Comparison of ENCODE assay signal across 10 mouse cellular contexts in genomic region chr10:22813317-22813960, GRCm38 (mm10). TPM values are rescaled to one million over a fixed set of nuclear protein-coding genes. Genes with fewer than 3 reads are reported as not detected.
A peak's percentile ranks its signal among the peaks of the same experiment; 100 is the strongest.
DNase-seq lines count a peak whose midpoint lies in the region; ATAC-seq lines count a peak whose summit lies in the region.
"Had no signal": no experiment of that assay in that cellular context is flagged by ENCODE, and none has a peak within 500 bp of the region (broad histone marks: within the 10 kb centered on the region; RNA-seq: fewer than 3 reads in every experiment).

No protein-coding gene starts in this region.

- peak; percentile 72 for DNase-seq in embryo, embryonic 10 days (ENCODE audit: low spot score)
- DNase-seq in intestine, embryonic 14.5 days (ENCODE audit: low spot score) = peak; percentile 80
- DNase-seq in layer of hippocampus, adult 8-10 months (ENCODE audit: low spot score in 2 of 2) = no peak
- no peak for DNase-seq in frontal cortex, postnatal 36 days (ENCODE audit: low spot score in 2 of 2)
- DNase-seq: cerebellum, postnatal 14 days had no signal

- H3K27me3 ChIP-seq in hindbrain, embryonic 12.5 days = peaks cover 86% of the 10 kb centered on the region
- H3K27me3 ChIP-seq in hindbrain, embryonic 16.5 days (replicated peaks; ENCODE audit: control insufficient read depth, insufficient read depth, low read length) = peaks cover 52% of the 10 kb centered on the region
- peaks cover 19% of the 10 kb centered on the region; the same call in 1 of the 2 replicates for H3K27me3 ChIP-seq in intestine, embryonic 14.5 days (replicated peaks; ENCODE audit: control insufficient read depth, insufficient read depth, low read length)
- peaks cover 89% of the 10 kb centered on the region for H3K27me3 ChIP-seq in midbrain, embryonic 13.5 days

- no peaks in the 10 kb centered on the region for H3K36me3 ChIP-seq in hindbrain, embryonic 12.5 days
- no peaks in the 10 kb centered on the region for H3K36me3 ChIP-seq in hindbrain, embryonic 16.5 days (ENCODE audit: control insufficient read depth, insufficient read depth, low read length)
- 0 out of 2 replicates have a peak, but pooled peaks cover 6% of the 10 kb centered on the region for H3K36me3 ChIP-seq in intestine, embryonic 14.5 days (ENCODE audit: control insufficient read depth, insufficient read depth, low read length)
- H3K36me3 ChIP-seq in midbrain, embryonic 13.5 days = no peaks in the 10 kb centered on the region

- no peaks in the 10 kb centered on the region for H3K9me3 ChIP-seq in hindbrain, embryonic 12.5 days (replicated peaks)
- H3K9me3 ChIP-seq in hindbrain, embryonic 16.5 days (ENCODE audit: control insufficient read depth, low read length) = no peaks in the 10 kb centered on the region
- no peaks in the 10 kb centered on the region for H3K9me3 ChIP-seq in intestine, embryonic 14.5 days (ENCODE audit: control insufficient read depth, low read length)
- no peaks in the 10 kb centered on the region for H3K9me3 ChIP-seq in midbrain, embryonic 13.5 days

- no peak for ATAC-seq in hindbrain, embryonic 12.5 days (ENCODE audit: low FRiP score)
- no peak for ATAC-seq in hindbrain, embryonic 16.5 days
- no peak; the same call in 1 of the 2 replicates for ATAC-seq in intestine, embryonic 14.5 days (replicated peaks; ENCODE audit: low FRiP score, low TSS enrichment, low read depth)
- no peak for ATAC-seq in midbrain, embryonic 13.5 days
- ATAC-seq in CD4-positive, CD25-positive, alpha-beta regulatory T cell, adult 4 months = no peak

- H3K9ac ChIP-seq in hindbrain, embryonic 12.5 days = no peak overlapping the region
- H3K9ac ChIP-seq in hindbrain, embryonic 16.5 days (ENCODE audit: low read depth, low read length) = no peak overlapping the region
- H3K9ac ChIP-seq in intestine, embryonic 14.5 days (ENCODE audit: low read length) = peak overlapping the region; percentile 37
- H3K9ac ChIP-seq in midbrain, embryonic 13.5 days (replicated peaks) = no peak overlapping the region

- no peak overlapping the region for H3K27ac ChIP-seq in hindbrain, embryonic 12.5 days
- no peak overlapping the region for H3K27ac ChIP-seq in hindbrain, embryonic 16.5 days (ENCODE audit: low read depth, low read length)
- peak overlapping the region; percentile 89 for H3K27ac ChIP-seq in intestine, embryonic 14.5 days (ENCODE audit: low read depth)
- H3K27ac ChIP-seq in midbrain, embryonic 13.5 days = no peak overlapping the region

- H3K4me3 ChIP-seq in hindbrain, embryonic 12.5 days = no peak overlapping the region
- H3K4me3 ChIP-seq in hindbrain, embryonic 16.5 days (ENCODE audit: low read length) = no peak overlapping the region
- peak overlapping the region; percentile 24 for H3K4me3 ChIP-seq in intestine, embryonic 14.5 days (ENCODE audit: low read depth, low read length)
- no peak overlapping the region for H3K4me3 ChIP-seq in midbrain, embryonic 13.5 days (replicated peaks)

- 0% methylated on average over 18 of the region's 18 CpGs for WGBS in hindbrain, embryonic 12.5 days
- WGBS in hindbrain, embryonic 16.5 days = 1% methylated on average over 18 of the region's 18 CpGs
- 1% methylated on average over 18 of the region's 18 CpGs for WGBS in intestine, embryonic 14.5 days
- under 1% methylated on average over 18 of the region's 18 CpGs for WGBS in midbrain, embryonic 13.5 days

- H3K4me1 ChIP-seq in hindbrain, embryonic 12.5 days = peaks cover 5% of the 10 kb centered on the region
- H3K4me1 ChIP-seq in hindbrain, embryonic 16.5 days (ENCODE audit: control insufficient read depth, insufficient read depth, low read depth, low read length) = peaks cover 2% of the 10 kb centered on the region; the same call in 1 of the 2 replicates
- no peaks in the 10 kb centered on the region; the same call in 1 of the 2 replicates for H3K4me1 ChIP-seq in intestine, embryonic 14.5 days (replicated peaks; ENCODE audit: control insufficient read depth, insufficient read depth, low read length)
- H3K4me1 ChIP-seq in midbrain, embryonic 13.5 days (replicated peaks) = peaks cover 4% of the 10 kb centered on the region; the same call in 1 of the 2 replicates

- peak overlapping the region; percentile 30; the same call in 1 of the 2 replicates for H3K4me2 ChIP-seq in hindbrain, embryonic 12.5 days (replicated peaks)
- no peak overlapping the region for H3K4me2 ChIP-seq in hindbrain, embryonic 16.5 days (ENCODE audit: low read length)
- peak overlapping the region; percentile 69 for H3K4me2 ChIP-seq in intestine, embryonic 14.5 days (ENCODE audit: low read length)
- H3K4me2 ChIP-seq in midbrain, embryonic 13.5 days (replicated peaks) = peak overlapping the region; percentile 23; the same call in 1 of the 2 replicates

RNA-seq across cellular contexts. Expression of gene Tcf21, which starts 6.5 kb away (rescaled TPM):
- polyA plus RNA-seq in hindbrain, embryonic 12.5 days (2016; fragmentation: Nextera tagmentation; extraction: Ambion mirVana) = 0.17 and 0.96 TPM in 2 replicates
- polyA plus RNA-seq in hindbrain, embryonic 16.5 days (2015; fragmentation: Nextera tagmentation; extraction: Ambion mirVana) = 1.5 and 1.9 TPM in 2 replicates
- polyA plus RNA-seq in intestine, embryonic 14.5 days (2014; fragmentation: Nextera tagmentation; extraction: Ambion mirVana) = 257 and 320 TPM in 2 replicates
- 0.32 and 0.41 TPM in 2 replicates for polyA plus RNA-seq in midbrain, embryonic 13.5 days (2015; fragmentation: Nextera tagmentation; extraction: Ambion mirVana)
- not detected for total RNA-seq in layer of hippocampus, adult 8-10 months (2022)
- polyA plus RNA-seq in CD4-positive, CD25-positive, alpha-beta regulatory T cell, adult 4 months (2017; shearing (Covaris generic)) = under 1 TPM in 1 of 2 experiments, not detected in 1; 0.17 TPM
- total RNA-seq: left cerebral cortex, adult 8-10 months had no signal

Comparison
In these comparisons a context has a peak if more than half of its experiments do, and no peak if none do; other contexts are left out.
1. DNase-seq: peak in embryo, embryonic 10 days (single experiment) and intestine, embryonic 14.5 days (single experiment); none in layer of hippocampus, adult 8-10 months (0 of 2) and frontal cortex, postnatal 36 days (0 of 2).
2. RNA of gene Tcf21, which starts 6.5 kb away (polyA plus RNA-seq): 257 to 320 TPM in intestine, embryonic 14.5 days; 1.5 to 1.9 TPM in hindbrain, embryonic 16.5 days, 0.32 to 0.41 TPM in midbrain, embryonic 13.5 days, 0.17 TPM in CD4-positive, CD25-positive, alpha-beta regulatory T cell, adult 4 months and 0.17 to 0.96 TPM in hindbrain, embryonic 12.5 days; every median in the first group is over 10 times any median in the second.